Mouse (Mus musculus): ENCODE results near the gene Fam196b. TPM values are rescaled to one million over a fixed set of nuclear protein-coding genes. Genes with fewer than 3 reads are reported as not detected.

Fam196b gene
- polyA plus RNA-seq (2014; fragmentation: Illumina TruSeq; extraction: RNeasy Lipid Tissue Mini Kit (QIAGEN cat#74804); ENCODE audit: low read depth, low replicate concordance), result 1.8 TPM

DNA sequence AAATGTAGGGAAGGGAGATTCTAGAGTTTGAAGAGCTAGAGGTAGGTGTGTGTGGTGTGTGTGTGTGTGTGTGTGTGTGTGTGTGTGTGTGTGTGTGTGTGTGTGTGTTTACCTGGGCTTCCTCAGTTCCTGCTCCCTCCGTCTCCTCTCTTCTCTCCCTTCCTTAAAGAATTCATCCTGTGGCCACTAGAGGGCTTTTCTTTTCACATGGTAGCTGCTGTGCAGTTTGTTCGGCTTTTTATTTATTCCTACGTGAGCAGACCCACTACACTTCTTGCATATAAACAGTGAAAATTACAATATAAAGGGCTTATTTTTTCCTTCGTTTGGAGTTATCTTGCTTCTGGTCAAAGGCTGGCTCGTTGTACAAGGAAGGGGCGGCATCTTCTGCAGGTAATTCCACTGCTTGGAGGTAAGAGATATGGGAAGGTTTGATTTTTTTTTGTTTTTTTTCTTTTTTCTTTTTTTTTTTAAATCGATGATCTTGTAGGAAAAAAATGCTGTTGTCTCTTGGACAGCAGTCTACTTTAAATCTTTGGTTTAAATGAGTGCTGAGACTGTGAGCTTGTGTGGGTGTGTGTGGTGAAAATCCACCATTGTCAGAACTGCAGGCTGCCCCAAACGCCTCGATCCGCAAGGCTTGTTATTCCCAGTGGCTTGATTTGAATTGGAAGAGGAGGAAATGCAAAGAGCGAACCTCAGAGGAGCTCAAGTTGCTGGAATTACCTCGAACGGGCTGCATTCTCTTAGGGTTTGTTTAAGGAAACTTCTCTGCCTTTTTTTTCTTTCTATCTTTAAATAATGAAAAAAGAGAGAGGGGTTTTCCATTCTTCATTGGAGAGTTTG is at the start of gene Fam196b:
TSS of gene Fam196b (plus strand) at position 289 of the 846 bp plus-strand sequence.

Other genes starting within 250 kb of the Fam196b start
- gene 4930469K13Rik, start 216.3 kb upstream of the Fam196b start, polyA plus RNA-seq (2014; fragmentation: Illumina TruSeq; extraction: RNeasy Lipid Tissue Mini Kit (QIAGEN cat#74804); ENCODE audit: low read depth, low replicate concordance), result 191 TPM
- not detected for gene Foxi1, start 106.7 kb upstream of the Fam196b start, polyA plus RNA-seq (2014; fragmentation: Illumina TruSeq; extraction: RNeasy Lipid Tissue Mini Kit (QIAGEN cat#74804); ENCODE audit: low read depth, low replicate concordance)